Mouse (Mus musculus): ENCODE measurements at regions not wholly inside any gene's neighbourhood (a gene's known extent, or its start where the extent isn't known, plus 50 kb on each side); places are given as distances from the start of the nearest gene placed in this dataset.

DNA sequence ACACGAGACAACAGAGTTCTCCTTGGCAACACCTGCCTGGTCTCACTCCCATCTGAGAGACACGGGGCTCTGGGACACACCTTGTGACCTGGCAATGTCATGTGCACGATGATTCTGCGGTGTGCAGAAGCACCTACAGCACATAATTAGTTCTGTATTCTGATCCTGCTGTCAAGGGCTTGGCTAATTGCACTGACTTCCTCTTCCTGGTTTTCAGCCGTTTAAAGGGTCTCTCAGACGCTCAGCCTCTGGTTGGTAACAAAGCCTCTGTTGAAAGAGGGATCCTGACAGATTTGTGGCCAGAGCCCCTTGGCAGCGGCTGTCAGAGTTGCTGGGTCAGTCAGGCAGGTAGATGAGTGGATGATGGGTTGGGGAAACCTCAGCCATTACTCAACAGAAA is 61.9 kb upstream of the Habp2 start:
- H3K4me3 ChIP-seq (ENCODE audit: control insufficient read depth, insufficient read depth, low read length) = no peak overlapping the region
- no peaks in the 10 kb centered on the region for H3K27me3 ChIP-seq (ENCODE audit: control insufficient read depth, insufficient read depth, low read length)
- TF ChIP-seq CTCF (IDR thresholded peaks at IDR 0.05; ENCODE audit: borderline replicate concordance, control insufficient read depth, extremely low read depth, insufficient read depth, low read length, poor library complexity) (no peak), POLR2A (IDR thresholded peaks at IDR 0.05; ENCODE audit: control insufficient read depth, extremely low read depth, insufficient read depth, low read length, poor library complexity) (no peak)
- H3K36me3 ChIP-seq (ENCODE audit: control insufficient read depth, insufficient read depth, low read length) = no peaks in the 10 kb centered on the region
- no peak for DNase-seq
- H3K4me1 ChIP-seq (replicated peaks; ENCODE audit: control insufficient read depth, insufficient read depth, low read length) = no peaks in the 10 kb centered on the region
- WGBS = 18% methylated on average over 7 of the region's 7 CpGs
- no peak overlapping the region for H3K27ac ChIP-seq (ENCODE audit: control insufficient read depth, insufficient read depth, low read length)

DNA sequence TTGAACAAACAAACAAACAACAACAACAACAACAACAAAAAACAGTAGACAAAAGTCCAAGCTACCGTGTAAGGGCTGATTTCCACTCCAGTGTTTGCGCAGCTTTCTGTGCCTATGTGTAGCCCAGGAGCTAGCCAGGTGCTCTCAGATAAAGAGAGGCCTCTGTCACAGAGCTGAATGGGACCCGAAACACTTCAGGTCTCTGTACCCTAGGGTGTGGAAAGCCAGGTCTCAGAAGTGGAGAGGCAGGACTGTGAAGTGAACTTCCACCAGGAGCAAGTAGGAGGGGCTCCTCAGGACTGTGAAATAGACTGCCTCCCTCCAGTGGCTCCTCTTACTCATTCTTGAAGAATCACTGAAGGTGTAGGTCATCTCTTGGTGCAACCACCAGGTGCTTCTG is 61.4 kb upstream of the Habp2 start:
- no peaks in the 10 kb centered on the region for H3K4me1 ChIP-seq (replicated peaks; ENCODE audit: control insufficient read depth, insufficient read depth, low read length)
- no peak for DNase-seq
- H3K36me3 ChIP-seq (ENCODE audit: control insufficient read depth, insufficient read depth, low read length) = no peaks in the 10 kb centered on the region
- no peak overlapping the region for H3K27ac ChIP-seq (ENCODE audit: control insufficient read depth, insufficient read depth, low read length)
- H3K4me3 ChIP-seq (ENCODE audit: control insufficient read depth, insufficient read depth, low read length) = no peak overlapping the region
- TF ChIP-seq CTCF (IDR thresholded peaks at IDR 0.05; ENCODE audit: borderline replicate concordance, control insufficient read depth, extremely low read depth, insufficient read depth, low read length, poor library complexity) (no peak), POLR2A (IDR thresholded peaks at IDR 0.05; ENCODE audit: control insufficient read depth, extremely low read depth, insufficient read depth, low read length, poor library complexity) (no peak)
- WGBS = 90% methylated on average over 3 of the region's 3 CpGs
- H3K27me3 ChIP-seq (ENCODE audit: control insufficient read depth, insufficient read depth, low read length) = no peaks in the 10 kb centered on the region

DNA sequence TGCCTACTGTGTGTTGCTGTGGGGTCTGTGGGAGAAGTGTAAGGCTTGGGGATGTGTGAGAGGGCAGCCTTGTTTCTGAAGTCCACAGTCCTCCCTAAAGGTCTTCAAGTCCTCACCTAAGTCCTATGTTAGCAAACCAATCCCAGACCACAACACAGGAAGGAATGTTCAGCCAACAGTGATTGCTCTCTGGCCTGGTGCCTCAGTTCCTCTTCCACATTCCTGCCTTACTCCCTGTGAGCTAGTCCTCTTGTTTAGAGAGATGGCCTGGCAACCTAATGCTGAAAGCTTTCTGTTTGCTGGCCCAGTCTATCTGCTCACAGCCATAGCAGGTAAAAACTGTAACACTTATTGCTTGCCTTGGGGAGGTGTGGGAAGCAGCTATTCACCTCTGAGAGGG is 58.4 kb upstream of the Habp2 start:
- TF ChIP-seq CTCF (IDR thresholded peaks at IDR 0.05; ENCODE audit: borderline replicate concordance, control insufficient read depth, extremely low read depth, insufficient read depth, low read length, poor library complexity) (no peak), POLR2A (IDR thresholded peaks at IDR 0.05; ENCODE audit: control insufficient read depth, extremely low read depth, insufficient read depth, low read length, poor library complexity) (no peak)
- H3K27me3 ChIP-seq (ENCODE audit: control insufficient read depth, insufficient read depth, low read length) = no peaks in the 10 kb centered on the region
- no peak overlapping the region for H3K4me3 ChIP-seq (ENCODE audit: control insufficient read depth, insufficient read depth, low read length)
- no peak for DNase-seq
- H3K36me3 ChIP-seq (ENCODE audit: control insufficient read depth, insufficient read depth, low read length) = no peaks in the 10 kb centered on the region
- no peaks in the 10 kb centered on the region for H3K4me1 ChIP-seq (replicated peaks; ENCODE audit: control insufficient read depth, insufficient read depth, low read length)
- no peak overlapping the region for H3K27ac ChIP-seq (ENCODE audit: control insufficient read depth, insufficient read depth, low read length)

GRCm38 (mm10) chr19:56231430-56231829 is 55.5 kb upstream of the Habp2 start:
- WGBS = 87% methylated on average over 8 of the region's 8 CpGs
- no peak for DNase-seq
- H3K36me3 ChIP-seq (ENCODE audit: control insufficient read depth, insufficient read depth, low read length) = no peaks in the 10 kb centered on the region
- H3K27me3 ChIP-seq (ENCODE audit: control insufficient read depth, insufficient read depth, low read length) = no peaks in the 10 kb centered on the region
- no peak overlapping the region for H3K4me3 ChIP-seq (ENCODE audit: control insufficient read depth, insufficient read depth, low read length)
- no peaks in the 10 kb centered on the region for H3K4me1 ChIP-seq (replicated peaks; ENCODE audit: control insufficient read depth, insufficient read depth, low read length)
- TF ChIP-seq CTCF (IDR thresholded peaks at IDR 0.05; ENCODE audit: borderline replicate concordance, control insufficient read depth, extremely low read depth, insufficient read depth, low read length, poor library complexity) (no peak), POLR2A (IDR thresholded peaks at IDR 0.05; ENCODE audit: control insufficient read depth, extremely low read depth, insufficient read depth, low read length, poor library complexity) (no peak)
- no peak overlapping the region for H3K27ac ChIP-seq (ENCODE audit: control insufficient read depth, insufficient read depth, low read length)

DNA sequence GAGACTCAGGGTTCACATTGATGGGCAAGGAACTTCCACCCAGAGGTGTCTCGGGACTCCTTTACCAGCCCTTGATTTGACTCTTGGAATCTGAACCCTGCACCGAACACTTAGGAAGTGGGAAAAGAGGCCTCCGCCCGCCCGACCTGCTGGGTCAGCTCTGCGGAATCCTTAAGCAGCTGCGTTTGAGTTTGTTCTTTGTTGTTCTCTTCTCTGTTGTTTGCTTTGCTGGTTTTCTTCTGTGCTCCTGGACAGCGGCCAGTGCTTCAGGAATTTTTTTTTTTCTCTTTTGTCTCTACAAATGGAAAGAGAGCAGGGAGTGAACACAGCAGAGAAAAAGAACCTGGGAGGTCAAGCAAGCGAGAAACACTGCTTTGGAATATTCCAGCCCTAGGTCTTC is 55.1 kb upstream of the Habp2 start:
- 87% methylated on average over 9 of the region's 9 CpGs for WGBS
- no peak for TF ChIP-seq POLR2A (IDR thresholded peaks at IDR 0.05; ENCODE audit: control insufficient read depth, extremely low read depth, insufficient read depth, low read length, poor library complexity)
- no peak for TF ChIP-seq CTCF (IDR thresholded peaks at IDR 0.05; ENCODE audit: borderline replicate concordance, control insufficient read depth, extremely low read depth, insufficient read depth, low read length, poor library complexity)
- Histone ChIP-seq H3K4me1 (replicated peaks; ENCODE audit: control insufficient read depth, insufficient read depth, low read length) (no peaks in the 10 kb centered on the region), H3K27me3 (ENCODE audit: control insufficient read depth, insufficient read depth, low read length) (no peaks in the 10 kb centered on the region), H3K36me3 (ENCODE audit: control insufficient read depth, insufficient read depth, low read length) (no peaks in the 10 kb centered on the region), H3K27ac (ENCODE audit: control insufficient read depth, insufficient read depth, low read length) (no peak overlapping the region), H3K4me3 (ENCODE audit: control insufficient read depth, insufficient read depth, low read length) (no peak overlapping the region)
- no peak for DNase-seq

- H3K36me3 ChIP-seq (ENCODE audit: control insufficient read depth, insufficient read depth, low read length) = no peaks in the 10 kb centered on the region
- DNase-seq = no peak
- no peaks in the 10 kb centered on the region for H3K4me1 ChIP-seq (replicated peaks; ENCODE audit: control insufficient read depth, insufficient read depth, low read length)
- no peak overlapping the region for H3K4me3 ChIP-seq (ENCODE audit: control insufficient read depth, insufficient read depth, low read length)
- H3K27me3 ChIP-seq (ENCODE audit: control insufficient read depth, insufficient read depth, low read length) = no peaks in the 10 kb centered on the region
- no peak overlapping the region for H3K27ac ChIP-seq (ENCODE audit: control insufficient read depth, insufficient read depth, low read length)
- TF ChIP-seq POLR2A (IDR thresholded peaks at IDR 0.05; ENCODE audit: control insufficient read depth, extremely low read depth, insufficient read depth, low read length, poor library complexity) = no peak
- TF ChIP-seq CTCF (IDR thresholded peaks at IDR 0.05; ENCODE audit: borderline replicate concordance, control insufficient read depth, extremely low read depth, insufficient read depth, low read length, poor library complexity) = no peak
- WGBS = 88% methylated on average over 7 of the region's 7 CpGs
Measured at GRCm38 (mm10) chr19:56232269-56232668, 54.7 kb upstream of the Habp2 start.

DNA sequence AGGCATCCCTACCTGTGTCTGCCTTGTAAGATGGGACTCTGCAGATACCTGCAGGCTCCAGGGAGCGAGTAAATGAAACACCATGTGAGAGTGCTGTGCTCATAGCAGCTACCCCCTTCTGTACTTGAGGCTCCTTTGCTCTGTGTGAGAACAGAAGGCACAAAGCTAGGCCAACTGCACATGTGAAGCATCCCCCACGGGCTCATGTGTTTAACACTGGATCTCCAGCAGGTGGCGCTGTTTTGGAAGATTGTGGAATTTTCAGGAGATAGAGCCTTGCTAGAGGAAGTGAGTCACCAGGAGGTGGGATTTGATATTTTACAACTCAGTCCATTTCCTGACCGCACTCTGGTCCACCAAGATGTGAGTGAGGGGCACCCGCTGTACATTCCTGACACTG is 54.0 kb upstream of the Habp2 start:
- no peak for DNase-seq
- H3K4me3 ChIP-seq (ENCODE audit: control insufficient read depth, insufficient read depth, low read length) = no peak overlapping the region
- no peak overlapping the region for H3K27ac ChIP-seq (ENCODE audit: control insufficient read depth, insufficient read depth, low read length)
- no peaks in the 10 kb centered on the region for H3K27me3 ChIP-seq (ENCODE audit: control insufficient read depth, insufficient read depth, low read length)
- WGBS = 97% methylated on average over 5 of the region's 5 CpGs
- no peaks in the 10 kb centered on the region for H3K36me3 ChIP-seq (ENCODE audit: control insufficient read depth, insufficient read depth, low read length)
- TF ChIP-seq POLR2A (IDR thresholded peaks at IDR 0.05; ENCODE audit: control insufficient read depth, extremely low read depth, insufficient read depth, low read length, poor library complexity) = no peak
- H3K4me1 ChIP-seq (replicated peaks; ENCODE audit: control insufficient read depth, insufficient read depth, low read length) = no peaks in the 10 kb centered on the region
